ENCODE assay signal across 30 mouse cellular contexts in the genomic region with DNA sequence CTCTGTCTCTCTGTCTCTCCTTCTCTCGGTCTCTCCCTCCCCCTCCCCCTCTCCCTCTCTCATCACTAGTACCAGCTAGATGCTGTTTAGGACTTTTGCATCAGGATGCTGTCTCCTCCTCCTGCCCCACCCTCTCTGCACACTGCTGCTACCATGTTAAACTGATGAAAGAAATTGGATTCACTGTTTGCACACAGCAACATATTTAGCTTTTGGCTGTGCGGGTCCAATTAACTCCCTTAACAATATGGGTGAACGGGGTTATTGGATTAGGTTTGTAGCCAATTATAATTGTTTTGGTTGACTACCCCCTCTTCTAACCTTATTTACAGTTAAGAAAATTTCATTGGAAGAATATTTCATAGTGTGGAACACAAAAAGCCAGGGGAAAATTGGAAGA.
"Had no signal": no experiment of that assay in that cellular context is flagged by ENCODE, and none has a peak within 500 bp of the region (broad histone marks: within the 10 kb centered on the region; RNA-seq: fewer than 3 reads in every experiment).

No protein-coding gene starts in this region.

- DNase-seq: heart, postnatal 10 days; heart, postnatal 14 days; heart, postnatal 36 days; heart, postnatal 4 days; kidney, adult 11 months; kidney, adult 18-20 months; kidney, adult 2 months; kidney, adult 8-10 months; kidney, adult 9 months; kidney, postnatal 10 days; kidney, postnatal 14 days; kidney, postnatal 25 days; kidney, postnatal 36 days; kidney, postnatal 4 days; layer of hippocampus, adult 9-11 months; layer of hippocampus, postnatal 36 days had no signal

- H3K36me3 ChIP-seq: heart, embryonic 10.5 days; heart, embryonic 12.5 days; heart, embryonic 13.5 days; heart, embryonic 15.5 days; hindbrain, embryonic 10.5 days; hindbrain, embryonic 12.5 days; hindbrain, embryonic 13.5 days; hindbrain, embryonic 15.5 days; intestine, embryonic 15.5 days; kidney, embryonic 15.5 days had no signal

- H3K9me3 ChIP-seq: heart, embryonic 10.5 days; heart, embryonic 15.5 days; hindbrain, embryonic 12.5 days; intestine, embryonic 15.5 days had no signal

- H3K27me3 ChIP-seq: heart, embryonic 12.5 days; heart, embryonic 13.5 days; heart, embryonic 15.5 days; hindbrain, embryonic 12.5 days; hindbrain, embryonic 13.5 days; hindbrain, embryonic 15.5 days; intestine, embryonic 15.5 days; kidney, embryonic 15.5 days had no signal

- H3K27ac ChIP-seq: heart, embryonic 10.5 days; heart, embryonic 13.5 days; heart, embryonic 15.5 days; hindbrain, embryonic 10.5 days; hindbrain, embryonic 12.5 days; hindbrain, embryonic 13.5 days; hindbrain, embryonic 14.5 days; hindbrain, embryonic 15.5 days; hindbrain, postnatal 0 days; intestine, embryonic 15.5 days; kidney, embryonic 15.5 days; kidney, postnatal 0 days; layer of hippocampus, adult 2 months had no signal

- H3K4me3 ChIP-seq: heart, embryonic 10.5 days; heart, embryonic 12.5 days; heart, embryonic 13.5 days; heart, embryonic 15.5 days; hindbrain, embryonic 10.5 days; hindbrain, embryonic 12.5 days; hindbrain, embryonic 13.5 days; hindbrain, embryonic 15.5 days; intestine, embryonic 15.5 days; kidney, embryonic 15.5 days; layer of hippocampus, adult 2 months had no signal

- H3K4me1 ChIP-seq: heart, embryonic 10.5 days; heart, embryonic 12.5 days; heart, embryonic 13.5 days; heart, embryonic 15.5 days; hindbrain, embryonic 10.5 days; hindbrain, embryonic 12.5 days; hindbrain, embryonic 13.5 days; hindbrain, embryonic 15.5 days; intestine, embryonic 15.5 days; kidney, embryonic 15.5 days had no signal
